Mouse (Mus musculus) forebrain, embryonic 16.5 days (tissue): ENCODE results near the gene Spz1. TPM values are rescaled to one million over a fixed set of nuclear protein-coding genes. Genes with fewer than 3 reads are reported as not detected.
"Not testable (repeated sequence)": the region's sequence is repeated elsewhere in the genome, so short reads cannot be mapped to it uniquely, and the experiment has no call there.

Experiments
- ATAC-seq: fragments of 200-750 bp; cut with Nextera tagmentation; 2 replicates; pipeline ENCODE4 v1.8.0; 2017; ENCODE audit warnings: mild to moderate bottlenecking, moderate library complexity
- H3K27ac ChIP-seq: fragments of 300-500 bp; sonication (generic); 2 replicates; pipeline ENCODE4 v1.5.1; 2014; ENCODE audit warnings: low read length, control low read depth
- H3K27me3 ChIP-seq: fragments of 300-500 bp; sonication (generic); replicated peaks from 2 replicates; pipeline ENCODE4 v1.6.1; 2014; ENCODE audit warnings: low read length; ENCODE audit not compliant: control insufficient read depth, insufficient read depth
- H3K36me3 ChIP-seq: fragments of 300-500 bp; sonication (generic); 2 replicates; pipeline ENCODE4 v1.6.1; 2014; ENCODE audit not compliant: control insufficient read depth, insufficient read depth
- H3K4me1 ChIP-seq: fragments of 300-500 bp; sonication (generic); replicated peaks from 2 replicates; pipeline ENCODE4 v1.6.1; 2014; ENCODE audit warnings: low read length; ENCODE audit not compliant: control insufficient read depth, insufficient read depth
- H3K4me2 ChIP-seq: fragments of 300-500 bp; sonication (generic); 2 replicates; pipeline ENCODE4 v1.6.1; 2014; ENCODE audit warnings: mild to moderate bottlenecking, low read length, control low read depth
- H3K4me3 ChIP-seq: fragments of 300-500 bp; sonication (generic); replicated peaks from 2 replicates; pipeline ENCODE4 v1.5.1; 2014; ENCODE audit warnings: mild to moderate bottlenecking, low read length, control low read depth
- H3K9ac ChIP-seq: fragments of 300-500 bp; sonication (generic); replicated peaks from 2 replicates; pipeline ENCODE4 v1.6.1; 2014; ENCODE audit warnings: low read depth, low read length, control low read depth
- H3K9me3 ChIP-seq: fragments of 300-500 bp; sonication (generic); 2 replicates; pipeline ENCODE4 v1.6.1; 2016; ENCODE audit warnings: low read length; ENCODE audit not compliant: control insufficient read depth
- WGBS: fragments of 180-500 bp; shearing (Covaris S2); extraction: QIAGEN DNeasy Blood & Tissue Kit; methylation state at CpG from one replicate; pipeline ENCODE4 v1.1.7; 2014; 5-methylcytosine and 5-hydroxymethylcytosine counted together
- polyA plus RNA-seq: library from polyadenylated mRNA; unstranded; fragments of >200 nt; fragmentation: Nextera tagmentation; extraction: Ambion mirVana; gene quantifications from 2 replicates; pipeline ENCODE4 v1.2.1, GENCODE M21; 2015

Gene Spz1
- polyA plus RNA-seq = not detected in 2 replicates

GRCm38 (mm10) chr13:92576072-92576471 is at the start of gene Spz1:
Gene Spz1, minus strand, starts transcription at chr13:92576172.
- Histone ChIP-seq H3K4me1 (0 out of 2 replicates have a peak, but pooled peaks cover 4% of the 10 kb centered on the region), H3K4me3 (no peak within 1 kb of the TSS), H3K9ac (no peak within 1 kb of the TSS), H3K36me3 (no peaks in the 10 kb centered on the region), H3K4me2 (no peak within 1 kb of the TSS), H3K9me3 (no peaks in the 10 kb centered on the region), H3K27me3 (no peaks in the 10 kb centered on the region), H3K27ac (no peak within 1 kb of the TSS)
- ATAC-seq = no peak

DNA sequence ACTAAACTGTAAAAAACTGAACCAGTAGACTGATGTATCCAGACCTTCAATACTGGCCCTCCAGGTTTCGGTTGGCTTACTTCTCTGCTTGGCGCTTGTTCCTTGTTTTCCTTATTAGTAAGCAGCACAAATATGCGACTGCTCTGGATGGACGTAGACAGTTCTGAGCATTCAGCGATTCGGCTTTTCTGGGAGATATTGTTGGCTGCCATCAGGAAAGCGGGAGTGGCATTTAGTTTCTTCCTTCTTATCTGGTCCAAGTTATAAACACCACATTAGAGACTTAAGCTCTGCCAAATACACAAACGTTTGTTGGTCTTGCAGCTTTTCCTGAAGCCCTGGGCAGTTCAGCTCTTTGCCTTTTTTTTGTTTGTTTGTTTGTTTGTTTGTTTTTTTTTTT is 40.5 kb upstream of the Spz1 start:
- H3K9me3 ChIP-seq = no peaks in the 10 kb centered on the region
- H3K36me3 ChIP-seq = no peaks in the 10 kb centered on the region
- H3K9ac ChIP-seq = no peak overlapping the region
- H3K27me3 ChIP-seq = no peaks in the 10 kb centered on the region
- 90% methylated on average over 8 of the region's 8 CpGs for WGBS
- H3K4me3 ChIP-seq = no peak overlapping the region
- H3K4me2 ChIP-seq = no peak overlapping the region
- ATAC-seq = no peak
- H3K4me1 ChIP-seq = peaks cover 15% of the 10 kb centered on the region
- H3K27ac ChIP-seq = no peak overlapping the region

DNA sequence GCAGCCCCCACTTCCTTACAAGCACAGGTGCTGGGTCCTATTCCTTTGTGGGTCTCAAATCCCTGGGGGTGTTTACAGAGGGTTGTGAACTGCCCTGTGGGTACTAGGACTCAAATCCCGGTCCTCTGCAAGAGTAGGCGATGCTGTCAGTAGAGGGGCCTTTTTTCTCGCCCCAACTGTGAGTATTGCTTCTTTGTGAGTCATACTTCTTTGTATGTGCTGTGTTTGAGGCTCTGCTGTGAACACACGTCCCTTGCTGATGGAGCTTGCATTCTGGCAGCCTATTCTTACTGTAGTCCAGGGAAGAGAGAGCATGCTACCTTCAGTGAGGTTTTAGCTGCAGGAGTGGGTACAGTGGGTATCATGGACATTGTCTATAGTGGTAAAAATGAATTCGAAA is 39.2 kb upstream of the Spz1 start:
- WGBS = 77% methylated on average over 5 of the region's 5 CpGs

DNA sequence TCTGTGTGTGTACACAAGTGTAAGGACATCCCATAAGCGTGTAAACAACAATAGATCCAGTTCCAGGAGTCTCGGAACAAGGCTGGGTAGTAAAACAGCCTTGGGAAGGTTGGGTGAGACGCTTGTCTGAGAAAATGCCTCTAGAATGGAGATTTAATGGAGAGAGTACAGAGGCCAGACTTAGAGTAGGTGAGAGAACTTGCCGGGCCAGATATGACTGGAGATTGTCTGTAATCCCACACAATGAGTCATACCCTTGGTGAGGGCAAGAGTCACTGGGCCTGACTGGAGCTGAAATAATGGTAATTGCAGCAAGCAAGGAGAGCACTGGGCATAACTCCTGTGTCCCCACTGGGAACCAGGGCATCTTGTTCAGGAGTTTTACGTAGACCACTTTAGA is 37.1 kb upstream of the Spz1 start:
- H3K4me3 ChIP-seq = no peak overlapping the region; the same call in 1 of the 2 replicates
- H3K4me1 ChIP-seq = peaks cover 18% of the 10 kb centered on the region
- no peaks in the 10 kb centered on the region for H3K9me3 ChIP-seq
- WGBS = 81% methylated on average over 5 of the region's 5 CpGs
- H3K27me3 ChIP-seq = no peaks in the 10 kb centered on the region
- H3K27ac ChIP-seq = no peak overlapping the region
- H3K36me3 ChIP-seq = no peaks in the 10 kb centered on the region
- H3K4me2 ChIP-seq = peak overlapping the region; percentile 79
- no peak for ATAC-seq
- H3K9ac ChIP-seq = no peak overlapping the region

More for the DNA sequence above, 39.2 kb upstream of the Spz1 start:
- H3K27ac ChIP-seq = no peak overlapping the region
- no peaks in the 10 kb centered on the region for H3K9me3 ChIP-seq
- ATAC-seq = no peak
- H3K9ac ChIP-seq = no peak overlapping the region
- no peaks in the 10 kb centered on the region for H3K27me3 ChIP-seq
- peaks cover 15% of the 10 kb centered on the region for H3K4me1 ChIP-seq
- no peak overlapping the region for H3K4me2 ChIP-seq
- H3K4me3 ChIP-seq = no peak overlapping the region
- no peaks in the 10 kb centered on the region for H3K36me3 ChIP-seq

GRCm38 (mm10) chr13:92611917-92612316 is 35.9 kb upstream of the Spz1 start:
- Histone ChIP-seq H3K27me3 (no peaks in the 10 kb centered on the region), H3K9me3 (no peaks in the 10 kb centered on the region), H3K27ac (no peak overlapping the region), H3K4me3 (peak overlapping the region; percentile 80), H3K9ac (peak overlapping the region; percentile 65), H3K36me3 (no peaks in the 10 kb centered on the region), H3K4me2 (peak overlapping the region; percentile 79), H3K4me1 (peaks cover 18% of the 10 kb centered on the region)
- ATAC-seq = no peak
- 8% methylated on average over 7 of the region's 7 CpGs for WGBS

GRCm38 (mm10) chr13:92611254-92611784 is 35.3 kb upstream of the Spz1 start:
- Histone ChIP-seq H3K4me2 (peak overlapping the region; percentile 79), H3K4me1 (peaks cover 18% of the 10 kb centered on the region), H3K27me3 (no peaks in the 10 kb centered on the region), H3K4me3 (peak overlapping the region; percentile 80), H3K27ac (peak overlapping the region; percentile 24; the same call in 1 of the 2 replicates), H3K9me3 (no peaks in the 10 kb centered on the region), H3K9ac (peak overlapping the region; percentile 65), H3K36me3 (no peaks in the 10 kb centered on the region)
- under 1% methylated on average over 42 of the region's 43 CpGs for WGBS
- peak; percentile 51 for ATAC-seq

DNA sequence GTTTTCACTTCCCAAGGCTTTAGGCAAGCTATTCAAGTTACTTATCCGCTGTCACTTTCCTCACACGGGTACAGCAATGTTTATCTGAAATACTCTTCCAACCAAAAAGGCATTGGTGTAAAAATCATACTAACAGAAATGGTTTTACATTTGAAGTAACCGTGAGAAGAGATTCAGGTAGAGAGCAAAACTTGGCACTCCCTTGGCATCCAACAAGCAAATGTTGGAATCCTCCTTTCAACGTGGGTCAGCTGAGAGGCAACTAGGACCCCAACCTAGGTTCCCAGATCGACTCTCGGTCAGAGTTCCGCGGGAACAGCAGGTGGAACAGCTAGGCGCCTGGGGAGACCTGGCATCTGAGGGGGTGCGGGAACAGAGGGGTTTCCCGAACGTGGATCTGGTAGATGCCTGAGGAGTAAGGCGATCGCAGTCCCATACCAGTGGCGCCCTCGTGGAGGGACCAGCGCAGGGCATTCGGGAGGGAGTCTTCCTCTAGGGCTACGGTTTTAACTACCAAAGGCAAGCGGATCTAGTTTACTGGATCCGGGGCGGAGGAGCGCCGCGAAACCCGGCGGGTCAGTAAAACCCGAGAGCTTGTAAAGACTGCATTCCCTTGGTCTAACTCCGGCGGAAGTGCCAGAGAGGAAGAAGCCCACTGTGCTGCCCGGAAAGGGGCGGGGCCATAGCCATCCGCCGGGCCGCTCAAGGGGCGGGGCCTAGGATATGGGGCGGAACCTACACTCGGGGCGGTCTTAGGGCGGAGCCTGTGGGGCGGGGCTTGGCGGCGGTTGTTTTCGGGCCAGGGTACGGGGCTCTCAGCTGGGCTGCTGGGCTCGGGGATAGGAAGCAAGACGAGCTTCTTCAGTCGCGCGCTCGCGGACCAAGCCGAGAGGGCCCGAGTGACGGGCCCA is 34.6 kb upstream of the Spz1 start, which contains the start of gene Serinc5:
TSS of gene Serinc5 (plus strand) at position 781 of the 911 bp plus-strand sequence.
- ATAC-seq = peak; percentile 99
- Histone ChIP-seq H3K4me1 (peaks cover 18% of the 10 kb centered on the region), H3K9me3 (no peaks in the 10 kb centered on the region), H3K4me2 (peak within 1 kb of the TSS; percentile 79), H3K9ac (peak within 1 kb of the TSS; percentile 65), H3K4me3 (peak within 1 kb of the TSS; percentile 80), H3K27me3 (no peaks in the 10 kb centered on the region), H3K36me3 (no peaks in the 10 kb centered on the region), H3K27ac (peak within 1 kb of the TSS; percentile 72)
- under 1% methylated on average over 55 of the region's 55 CpGs for WGBS

DNA sequence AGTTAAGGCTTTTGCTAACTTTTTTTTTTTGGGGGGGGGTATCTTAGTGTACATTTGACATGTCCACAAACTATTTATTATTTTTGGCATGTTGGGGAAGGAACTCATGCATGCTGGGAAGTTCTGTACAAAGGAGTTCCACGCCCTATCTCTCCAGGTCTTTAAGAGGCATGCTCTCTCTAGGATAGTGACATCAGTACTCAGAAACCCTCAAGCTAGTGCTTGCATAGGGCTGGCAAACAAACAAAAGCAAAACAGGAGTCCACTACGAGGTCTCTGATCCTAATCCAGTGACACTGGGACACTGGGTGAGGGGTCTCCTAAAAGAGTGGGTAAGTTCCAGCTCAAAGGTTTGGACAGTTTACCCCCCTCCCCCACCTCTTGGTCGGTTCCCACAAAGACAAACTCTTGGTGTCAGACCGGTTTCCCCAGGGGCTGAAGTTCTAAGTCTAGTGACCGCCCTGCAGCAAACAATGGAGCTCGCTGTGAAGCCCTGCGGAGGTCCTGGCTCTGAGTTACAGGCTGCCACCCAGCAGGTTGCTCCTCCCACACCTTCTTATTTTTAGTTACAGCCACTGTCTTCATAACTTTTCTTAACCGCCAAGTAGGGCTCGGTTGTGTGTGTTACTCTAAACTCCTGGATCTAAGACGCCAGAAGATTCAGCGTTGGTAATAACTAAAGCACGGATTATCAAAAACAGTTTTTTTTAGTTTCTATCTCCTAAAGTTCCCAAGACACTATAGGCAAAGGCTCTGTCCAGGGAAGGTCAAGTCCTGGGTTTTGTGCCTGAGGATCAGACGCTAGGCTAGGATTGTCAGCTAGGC is 33.7 kb upstream of the Spz1 start:
- WGBS = 11% methylated on average over 13 of the region's 13 CpGs

GRCm38 (mm10) chr13:92605306-92605705 is 29.3 kb upstream of the Spz1 start:
- H3K9ac ChIP-seq, H3K36me3 ChIP-seq, H3K4me3 ChIP-seq, H3K27me3 ChIP-seq, H3K4me2 ChIP-seq, H3K4me1 ChIP-seq, H3K27ac ChIP-seq, H3K9me3 ChIP-seq, ATAC-seq: not testable (repeated sequence)
- WGBS = 88% methylated on average over 4 of the region's 4 CpGs

More for the DNA sequence above, 33.7 kb upstream of the Spz1 start:
- Histone ChIP-seq H3K9ac (no peak overlapping the region), H3K4me1 (peaks cover 18% of the 10 kb centered on the region), H3K4me2 (peak overlapping the region; percentile 79), H3K27ac (no peak overlapping the region), H3K27me3 (no peaks in the 10 kb centered on the region), H3K9me3 (no peaks in the 10 kb centered on the region), H3K4me3 (peak overlapping the region; percentile 80; the same call in 1 of the 2 replicates), H3K36me3 (no peaks in the 10 kb centered on the region)
- ATAC-seq = no peak
